Mouse (Mus musculus): ENCODE results near the gene Abcc5.

GRCm38 (mm10) chr16:20338616-20339015 lies 87.6 kb downstream of the Abcc5 start:
- TF ChIP-seq CTCF (IDR thresholded peaks at IDR 0.05; ENCODE audit: low read depth) (no peak), EP300 (IDR thresholded peaks at IDR 0.05; ENCODE audit: low read depth) (no peak)
